Mouse (Mus musculus) CH12.LX (cell line): ENCODE measurements around the gene Cdh13.

ENCODE experiments used
- CTCF ChIP-seq, 2 experiments: IDR thresholded peaks in 1 of 2; conservative IDR thresholded peaks in 1 of 2; 2 replicates each; pipeline ENCODE4 v1.5.1; 2011 to 2012; ENCODE audit warnings: low read depth in 2 of 2, low read length in 2 of 2, improper control_type of control experiment in 1 of 2, inconsistent platforms in 1 of 2, mild to moderate bottlenecking in 1 of 2, moderate library complexity in 1 of 2
- E2F4 ChIP-seq: IDR thresholded peaks from 2 replicates; pipeline ENCODE4 v1.6.1; 2011; ENCODE audit warnings: low read depth, low read length, improper control_type of control experiment; ENCODE audit not compliant: insufficient replicate concordance
- ELF1 ChIP-seq: IDR thresholded peaks from 2 replicates; pipeline ENCODE4 v1.6.1; 2014; ENCODE audit warnings: low read depth, mild to moderate bottlenecking, inconsistent platforms, low read length, improper control_type of control experiment
- EP300 ChIP-seq: IDR thresholded peaks from 2 replicates; pipeline ENCODE4 v1.6.1; 2011; ENCODE audit warnings: low read length, improper control_type of control experiment
- KAT2A ChIP-seq: IDR thresholded peaks from 2 replicates; pipeline ENCODE4 v1.6.1; 2012; ENCODE audit warnings: low read length, improper control_type of control experiment, inconsistent platforms; ENCODE audit not compliant: insufficient replicate concordance
- MAFK ChIP-seq: IDR thresholded peaks from 2 replicates; pipeline ENCODE4 v1.6.1; 2011; ENCODE audit warnings: low read length, improper control_type of control experiment; ENCODE audit not compliant: insufficient replicate concordance
- MYC ChIP-seq: IDR thresholded peaks from 2 replicates; pipeline ENCODE4 v1.6.1; 2011; ENCODE audit warnings: low read depth, mild to moderate bottlenecking, improper control_type of control experiment, low read length
- NRF1 ChIP-seq: IDR thresholded peaks from 2 replicates; pipeline ENCODE4 v1.6.1; 2014; ENCODE audit warnings: low read depth, mild to moderate bottlenecking, inconsistent platforms, low read length, improper control_type of control experiment, moderate library complexity
- POLR2A ChIP-seq: IDR thresholded peaks from 2 replicates; pipeline ENCODE4 v1.6.1; 2011; ENCODE audit warnings: low read depth, mild to moderate bottlenecking, improper control_type of control experiment, low read length
- POLR2AphosphoS2 ChIP-seq: IDR thresholded peaks from 2 replicates; pipeline ENCODE4 v1.6.1; 2011; ENCODE audit warnings: low read depth, low read length, improper control_type of control experiment
- RAD21 ChIP-seq: IDR thresholded peaks from 2 replicates; pipeline ENCODE4 v1.6.1; 2011; ENCODE audit warnings: low read depth, mild to moderate bottlenecking, low read length, improper control_type of control experiment, moderate library complexity
- SIN3A ChIP-seq: IDR thresholded peaks from 2 replicates; pipeline ENCODE4 v1.6.1; 2012; ENCODE audit warnings: low read length, improper control_type of control experiment, inconsistent platforms
- TBP ChIP-seq: conservative IDR thresholded peaks from 2 replicates; pipeline ENCODE4 v1.6.1; 2011; ENCODE audit warnings: low read depth, low read length, improper control_type of control experiment
- USF1 ChIP-seq: IDR thresholded peaks from 2 replicates; pipeline ENCODE4 v1.6.1; 2014; ENCODE audit warnings: low read depth, mild to moderate bottlenecking, inconsistent platforms, low read length, improper control_type of control experiment

GRCm38 (mm10) chr8:119102871-119103270 is 819.3 kb downstream of the Cdh13 start:
- TF ChIP-seq MYC (no peak), EP300 (no peak), CTCF (conservative IDR thresholded peaks at IDR 0.05 in 1 of 2, IDR thresholded peaks at IDR 0.05 in 1 of 2; ENCODE audit: low read depth in 2 of 2, low read length in 2 of 2) (no peak), TBP (no peak), NRF1 (no peak), E2F4 (no peak), USF1 (no peak), ELF1 (no peak), POLR2AphosphoS2 (no peak), RAD21 (no peak), SIN3A (no peak), KAT2A (no peak), POLR2A (no peak), MAFK (no peak)
